Mouse (Mus musculus): ENCODE measurements at regions not wholly inside any gene's neighbourhood (a gene's known extent, or its start where the extent isn't known, plus 50 kb on each side); places are given as distances from the start of the nearest gene placed in this dataset.

GRCm38 (mm10) chr13:118596218-118596795 lies 73.3 kb upstream of the Fgf10 start:
- TF ChIP-seq CTCF (conservative IDR thresholded peaks at IDR 0.05; ENCODE audit: insufficient read depth, insufficient read length, low read depth, low read length) (no peak), POLR2A (IDR thresholded peaks at IDR 0.05; ENCODE audit: low read depth, low read length) (no peak)
